Mouse (Mus musculus) forebrain, embryonic 12.5 days (tissue): ENCODE data around the gene Syndig1. TPM values are rescaled to one million over a fixed set of nuclear protein-coding genes. Genes with fewer than 3 reads are reported as not detected.

ENCODE experiments used
- ATAC-seq: fragments of 200-750 bp; cut with Nextera tagmentation; 2 replicates; pipeline ENCODE4 v1.8.0; 2017; ENCODE audit warnings: moderate TSS enrichment; ENCODE audit not compliant: low FRiP score
- H3K27ac ChIP-seq: fragments of 300-500 bp; sonication (generic); 2 replicates; pipeline ENCODE4 v1.5.1; 2016; ENCODE audit warnings: mild to moderate bottlenecking
- H3K27me3 ChIP-seq: fragments of 300-500 bp; sonication (generic); 2 replicates; pipeline ENCODE4 v1.6.1; 2016; ENCODE audit warnings: mild to moderate bottlenecking
- H3K36me3 ChIP-seq: fragments of 300-500 bp; sonication (generic); replicated peaks from 2 replicates; pipeline ENCODE4 v1.6.1; 2016; ENCODE audit warnings: mild to moderate bottlenecking
- H3K4me1 ChIP-seq: fragments of 300-500 bp; sonication (generic); 2 replicates; pipeline ENCODE4 v1.6.1; 2016
- H3K4me2 ChIP-seq: fragments of 300-500 bp; sonication (generic); 2 replicates; pipeline ENCODE4 v1.6.1; 2016; ENCODE audit warnings: mild to moderate bottlenecking, moderate library complexity
- H3K4me3 ChIP-seq: fragments of 300-500 bp; sonication (generic); replicated peaks from 2 replicates; pipeline ENCODE4 v1.5.1; 2016; ENCODE audit warnings: mild to moderate bottlenecking
- H3K9ac ChIP-seq: fragments of 300-500 bp; sonication (generic); 2 replicates; pipeline ENCODE4 v1.6.1; 2016; ENCODE audit warnings: mild to moderate bottlenecking
- H3K9me3 ChIP-seq: fragments of 300-500 bp; sonication (generic); 2 replicates; pipeline ENCODE4 v1.6.1; 2016
- WGBS: fragments of 180-500 bp; shearing (Covaris S2); methylation state at CpG from one replicate; pipeline ENCODE4 v1.1.7; 2016; 5-methylcytosine and 5-hydroxymethylcytosine counted together
- polyA plus RNA-seq: library from polyadenylated mRNA; unstranded; fragments of >200 nt; fragmentation: Nextera tagmentation; extraction: Ambion mirVana; gene quantifications from 2 replicates; pipeline ENCODE4 v1.2.1, GENCODE M21; 2016

The Syndig1 gene
- polyA plus RNA-seq, 1 experiment from 2014 or later = 8.1 TPM

- 82% methylated on average over 2 of the region's 2 CpGs for WGBS
- ATAC-seq = no peak
- H3K4me3 ChIP-seq = no peak overlapping the region
- H3K27ac ChIP-seq = no peak overlapping the region
- H3K9ac ChIP-seq = no peak overlapping the region
- H3K4me2 ChIP-seq = no peak overlapping the region
- H3K4me1 ChIP-seq = peaks cover 15% of the 10 kb centered on the region
- H3K27me3 ChIP-seq = no peaks in the 10 kb centered on the region
- H3K36me3 ChIP-seq = no peaks in the 10 kb centered on the region
- H3K9me3 ChIP-seq = no peaks in the 10 kb centered on the region
Measured at GRCm38 (mm10) chr2:149896337-149896736, 67.3 kb downstream of the Syndig1 start.

- WGBS = 91% methylated on average over 9 of the region's 9 CpGs
- Histone ChIP-seq H3K9me3 (no peaks in the 10 kb centered on the region), H3K4me2 (no peak overlapping the region), H3K4me1 (no peaks in the 10 kb centered on the region), H3K27ac (no peak overlapping the region), H3K4me3 (no peak overlapping the region), H3K36me3 (no peaks in the 10 kb centered on the region), H3K27me3 (no peaks in the 10 kb centered on the region), H3K9ac (no peak overlapping the region)
- no peak for ATAC-seq
Measured at GRCm38 (mm10) chr2:149899615-149900014, 70.6 kb downstream of the Syndig1 start.

- Histone ChIP-seq H3K4me2 (no peak overlapping the region), H3K4me3 (no peak overlapping the region), H3K9ac (no peak overlapping the region), H3K36me3 (no peaks in the 10 kb centered on the region), H3K27me3 (no peaks in the 10 kb centered on the region), H3K4me1 (no peaks in the 10 kb centered on the region), H3K9me3 (no peaks in the 10 kb centered on the region), H3K27ac (no peak overlapping the region)
- WGBS = 90% methylated on average over 1 of the region's 1 CpGs
- ATAC-seq = no peak
Measured at GRCm38 (mm10) chr2:149900606-149901005, 71.6 kb downstream of the Syndig1 start.

DNA sequence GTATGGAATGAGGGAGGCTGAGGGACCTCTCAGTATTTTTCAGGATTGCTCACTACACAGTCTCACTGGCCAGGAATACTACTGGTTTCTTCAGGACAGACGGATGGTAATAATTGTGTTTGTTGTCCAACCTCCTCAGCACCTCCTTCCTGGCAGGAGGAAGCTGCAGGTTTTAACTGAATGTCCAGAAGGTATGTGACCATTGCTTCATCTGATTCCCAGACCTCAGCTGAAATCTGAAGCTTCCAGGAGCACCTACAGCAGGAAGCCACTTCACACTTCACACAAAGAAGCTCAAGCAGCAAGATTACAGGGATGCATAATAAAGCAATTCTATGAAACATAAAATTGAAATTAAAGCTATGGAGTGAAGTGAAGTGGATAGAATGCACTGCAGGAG lies 75.4 kb downstream of the Syndig1 start:
- no peak overlapping the region for H3K9ac ChIP-seq
- 73% methylated on average over 1 of the region's 1 CpGs for WGBS
- no peak for ATAC-seq
- no peaks in the 10 kb centered on the region for H3K9me3 ChIP-seq
- no peaks in the 10 kb centered on the region for H3K4me1 ChIP-seq
- H3K4me2 ChIP-seq = no peak overlapping the region
- H3K27me3 ChIP-seq = no peaks in the 10 kb centered on the region
- H3K4me3 ChIP-seq = no peak overlapping the region
- H3K27ac ChIP-seq = no peak overlapping the region
- H3K36me3 ChIP-seq = no peaks in the 10 kb centered on the region

DNA sequence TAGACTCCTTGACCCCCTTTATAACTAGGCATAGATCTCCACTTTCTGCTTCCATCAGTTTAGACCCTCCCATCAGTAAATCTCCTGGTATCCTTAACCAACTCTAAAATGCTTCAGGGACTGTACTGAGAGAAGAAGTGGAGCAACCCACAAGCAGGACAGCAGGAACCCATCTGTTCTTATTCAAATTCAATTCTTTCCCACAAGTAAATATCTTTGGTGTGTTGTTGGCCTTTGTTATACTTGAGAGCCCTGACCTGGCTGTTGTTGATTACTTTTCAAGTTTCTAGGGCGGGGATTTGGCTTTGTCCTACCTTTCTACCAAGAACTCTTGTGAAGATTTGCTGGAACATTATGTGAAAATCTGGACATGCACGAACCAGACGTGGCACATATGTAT lies 77.7 kb downstream of the Syndig1 start:
- Histone ChIP-seq H3K4me2 (no peak overlapping the region), H3K27me3 (no peaks in the 10 kb centered on the region), H3K27ac (no peak overlapping the region), H3K4me3 (no peak overlapping the region), H3K9ac (no peak overlapping the region), H3K36me3 (no peaks in the 10 kb centered on the region), H3K9me3 (no peaks in the 10 kb centered on the region), H3K4me1 (no peaks in the 10 kb centered on the region)
- no peak for ATAC-seq
- WGBS = 84% methylated on average over 3 of the region's 3 CpGs

DNA sequence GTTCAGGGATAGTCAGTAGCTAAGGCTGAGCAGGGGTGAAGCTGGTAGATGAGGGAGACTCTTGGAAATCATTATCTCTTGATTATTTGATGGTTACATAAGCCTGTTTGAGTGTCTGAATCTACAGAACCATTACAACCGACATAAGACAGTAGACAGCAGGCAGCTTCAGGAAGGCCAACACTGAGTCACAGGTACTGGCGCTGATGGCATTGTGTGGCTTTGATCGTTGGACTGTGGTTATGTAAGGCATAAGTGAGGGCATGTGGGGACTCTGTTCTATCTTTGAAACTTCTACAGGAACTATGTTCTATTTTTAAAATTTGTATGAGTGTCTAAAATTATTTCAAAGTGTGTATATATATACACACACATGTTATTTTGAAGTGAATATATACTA lies 88.2 kb downstream of the Syndig1 start:
- no peak for ATAC-seq
- WGBS = 94% methylated on average over 3 of the region's 3 CpGs
- Histone ChIP-seq H3K4me1 (no peaks in the 10 kb centered on the region), H3K27me3 (no peaks in the 10 kb centered on the region), H3K9ac (no peak overlapping the region), H3K4me2 (no peak overlapping the region), H3K4me3 (no peak overlapping the region), H3K9me3 (no peaks in the 10 kb centered on the region), H3K27ac (no peak overlapping the region), H3K36me3 (no peaks in the 10 kb centered on the region)

DNA sequence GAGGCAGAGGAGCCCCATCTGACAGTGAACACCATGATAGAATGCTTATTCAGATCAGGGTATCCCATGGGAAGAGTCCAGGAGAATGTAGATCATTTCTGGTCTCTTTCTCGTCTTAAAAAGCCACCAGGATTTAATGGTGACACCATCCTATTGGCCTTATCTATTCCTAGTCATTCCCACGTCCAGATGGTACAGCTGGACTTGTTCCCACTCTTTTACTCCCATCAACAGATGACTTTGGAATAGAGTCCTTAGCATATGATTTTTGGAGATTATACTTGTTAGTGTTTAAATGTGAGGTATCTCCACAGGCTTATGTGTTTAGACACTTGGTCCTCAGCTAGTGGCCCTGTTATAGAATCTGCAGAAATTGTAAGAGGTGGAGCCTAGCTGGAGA lies 94.5 kb downstream of the Syndig1 start:
- no peaks in the 10 kb centered on the region for H3K27me3 ChIP-seq
- H3K27ac ChIP-seq = no peak overlapping the region
- H3K4me1 ChIP-seq = no peaks in the 10 kb centered on the region
- no peak overlapping the region for H3K4me3 ChIP-seq
- H3K9ac ChIP-seq = no peak overlapping the region
- H3K36me3 ChIP-seq = no peaks in the 10 kb centered on the region
- 84% methylated on average over 2 of the region's 2 CpGs for WGBS
- ATAC-seq = no peak
- no peaks in the 10 kb centered on the region for H3K9me3 ChIP-seq
- no peak overlapping the region for H3K4me2 ChIP-seq

GRCm38 (mm10) chr2:149925911-149926310 lies 96.9 kb downstream of the Syndig1 start:
- Histone ChIP-seq H3K36me3 (no peaks in the 10 kb centered on the region), H3K4me3 (no peak overlapping the region), H3K9ac (no peak overlapping the region), H3K4me2 (no peak overlapping the region), H3K27ac (no peak overlapping the region), H3K4me1 (no peaks in the 10 kb centered on the region), H3K27me3 (no peaks in the 10 kb centered on the region), H3K9me3 (no peaks in the 10 kb centered on the region)
- WGBS = 91% methylated on average over 2 of the region's 2 CpGs
- no peak for ATAC-seq

GRCm38 (mm10) chr2:149927001-149927400 lies 98.0 kb downstream of the Syndig1 start:
- no peak overlapping the region for H3K4me3 ChIP-seq
- H3K36me3 ChIP-seq = no peaks in the 10 kb centered on the region
- H3K27me3 ChIP-seq = no peaks in the 10 kb centered on the region
- no peak overlapping the region for H3K4me2 ChIP-seq
- no peaks in the 10 kb centered on the region for H3K9me3 ChIP-seq
- ATAC-seq = no peak
- no peak overlapping the region for H3K9ac ChIP-seq
- H3K27ac ChIP-seq = no peak overlapping the region
- no peaks in the 10 kb centered on the region for H3K4me1 ChIP-seq

- H3K4me2 ChIP-seq = no peak overlapping the region
- no peaks in the 10 kb centered on the region for H3K9me3 ChIP-seq
- no peak for ATAC-seq
- H3K9ac ChIP-seq = no peak overlapping the region
- no peaks in the 10 kb centered on the region for H3K4me1 ChIP-seq
- no peaks in the 10 kb centered on the region for H3K27me3 ChIP-seq
- H3K27ac ChIP-seq = no peak overlapping the region
- 89% methylated on average over 3 of the region's 3 CpGs for WGBS
- H3K4me3 ChIP-seq = no peak overlapping the region
- H3K36me3 ChIP-seq = no peaks in the 10 kb centered on the region
Measured at GRCm38 (mm10) chr2:149927481-149927880, 98.5 kb downstream of the Syndig1 start.

- Histone ChIP-seq H3K9me3 (no peaks in the 10 kb centered on the region), H3K27ac (no peak overlapping the region), H3K4me1 (peaks cover 14% of the 10 kb centered on the region; the same call in 1 of the 2 replicates), H3K4me3 (no peak overlapping the region), H3K4me2 (no peak overlapping the region), H3K36me3 (no peaks in the 10 kb centered on the region), H3K9ac (no peak overlapping the region), H3K27me3 (no peaks in the 10 kb centered on the region)
- 91% methylated on average over 5 of the region's 5 CpGs for WGBS
- ATAC-seq = no peak
Measured at GRCm38 (mm10) chr2:149929986-149930385, 101.0 kb downstream of the Syndig1 start.

DNA sequence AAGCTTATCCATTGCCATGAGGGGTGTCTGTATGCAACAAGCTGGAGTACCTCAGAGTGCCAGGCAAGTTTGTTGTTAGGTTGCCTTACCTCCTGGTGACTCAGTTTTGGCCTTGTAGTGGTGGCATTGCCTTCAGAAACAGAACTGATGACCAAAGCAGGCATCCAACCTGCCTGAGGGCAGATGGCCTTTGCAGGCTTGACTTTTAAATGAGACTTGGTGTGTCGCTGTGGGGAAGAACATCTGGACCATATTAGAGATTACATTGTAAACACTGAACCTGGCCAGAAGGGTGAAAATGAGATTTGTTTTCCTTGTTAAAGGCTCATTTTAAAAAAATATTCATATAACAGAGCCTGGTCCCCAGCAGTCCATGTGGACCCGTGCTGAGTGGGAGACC lies 102.1 kb downstream of the Syndig1 start:
- Histone ChIP-seq H3K36me3 (no peaks in the 10 kb centered on the region), H3K4me1 (peaks cover 14% of the 10 kb centered on the region; the same call in 1 of the 2 replicates), H3K9me3 (no peaks in the 10 kb centered on the region), H3K27ac (no peak overlapping the region), H3K9ac (no peak overlapping the region), H3K4me3 (no peak overlapping the region), H3K4me2 (no peak overlapping the region), H3K27me3 (no peaks in the 10 kb centered on the region)
- ATAC-seq = no peak
- 90% methylated on average over 2 of the region's 2 CpGs for WGBS

DNA sequence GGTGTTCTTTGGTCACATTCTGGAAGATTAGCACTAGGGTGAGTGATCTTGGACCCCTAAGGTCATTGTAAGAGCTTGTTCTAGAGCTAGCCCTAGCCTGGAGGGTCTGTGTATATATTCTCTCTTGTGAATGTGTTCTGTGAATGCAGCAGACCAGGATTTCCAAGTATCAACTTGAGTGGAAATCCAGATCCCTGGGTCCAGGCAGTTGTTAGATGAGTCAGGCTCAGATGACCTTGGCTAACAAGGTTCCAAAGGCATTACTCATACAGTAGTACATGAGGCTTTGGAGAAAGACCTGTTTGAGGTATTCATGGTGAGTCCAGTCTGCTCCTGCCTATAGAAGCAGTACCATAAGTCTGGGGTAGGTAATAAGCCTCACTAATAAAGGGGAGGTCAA lies 103.1 kb downstream of the Syndig1 start:
- no peak for ATAC-seq
- Histone ChIP-seq H3K4me1 (peaks cover 14% of the 10 kb centered on the region; the same call in 1 of the 2 replicates), H3K36me3 (no peaks in the 10 kb centered on the region), H3K27ac (no peak overlapping the region), H3K4me2 (no peak overlapping the region), H3K9me3 (no peaks in the 10 kb centered on the region), H3K9ac (no peak overlapping the region), H3K4me3 (no peak overlapping the region), H3K27me3 (no peaks in the 10 kb centered on the region)
